12 mouse cellular contexts compared by ENCODE assay signal in genomic region chr12:76264325-76264965, GRCm38 (mm10). TPM values are rescaled to one million over a fixed set of nuclear protein-coding genes. Genes with fewer than 3 reads are reported as not detected.
DNase-seq lines count a peak whose midpoint lies in the region; ATAC-seq and TF ChIP-seq lines count a peak whose summit lies in the region.
"Had no signal": no experiment of that assay in that cellular context is flagged by ENCODE, and none has a peak within 500 bp of the region (broad histone marks: within the 10 kb centered on the region; RNA-seq: fewer than 3 reads in every experiment).

No protein-coding gene starts in this region.

- TF ChIP-seq POLR2A in cerebellum, adult 2 months (IDR thresholded peaks at IDR 0.05; ENCODE audit: borderline replicate concordance, insufficient read depth, low read length) = no peak

- no peaks in the 10 kb centered on the region for H3K27me3 ChIP-seq in midbrain, embryonic 11.5 days (ENCODE audit: control insufficient read depth, insufficient read depth, low read length)
- no peaks in the 10 kb centered on the region for H3K27me3 ChIP-seq in midbrain, embryonic 10.5 days (ENCODE audit: low read depth, poor library complexity, severe bottlenecking)
- H3K27me3 ChIP-seq in cerebellum, adult 2 months (ENCODE audit: control insufficient read depth, insufficient read depth, low read length) = no peaks in the 10 kb centered on the region
- H3K27me3 ChIP-seq: embryonic facial prominence, embryonic 15.5 days had no signal

- ATAC-seq in midbrain, embryonic 11.5 days (ENCODE audit: low FRiP score) = no peak
- ATAC-seq in megakaryocyte, adult 5-6 weeks (ENCODE audit: poor library complexity, severe bottlenecking) = peak; percentile 56

- WGBS in midbrain, embryonic 11.5 days = 93% methylated on average over 9 of the region's 9 CpGs
- WGBS in midbrain, embryonic 10.5 days = 91% methylated on average over 9 of the region's 9 CpGs
- 18% methylated on average over 9 of the region's 9 CpGs for WGBS in cerebellum, adult 2 months

- no peak overlapping the region for H3K9ac ChIP-seq in midbrain, embryonic 11.5 days (ENCODE audit: low read length)
- H3K9ac ChIP-seq: embryonic facial prominence, embryonic 15.5 days; lung, embryonic 14.5 days had no signal

- no peaks in the 10 kb centered on the region for H3K9me3 ChIP-seq in midbrain, embryonic 11.5 days (ENCODE audit: control insufficient read depth, low read length)
- H3K9me3 ChIP-seq in midbrain, embryonic 10.5 days (replicated peaks) = no peaks in the 10 kb centered on the region
- H3K9me3 ChIP-seq: embryonic facial prominence, embryonic 15.5 days had no signal

- no peak overlapping the region for H3K27ac ChIP-seq in midbrain, embryonic 11.5 days (ENCODE audit: low read depth, low read length)
- no peak overlapping the region for H3K27ac ChIP-seq in midbrain, embryonic 10.5 days (replicated peaks)
- H3K27ac ChIP-seq in cerebellum, adult 2 months (ENCODE audit: insufficient read depth, low read length) = peak overlapping the region; percentile 80
- H3K27ac ChIP-seq: embryonic facial prominence, embryonic 15.5 days had no signal

- H3K36me3 ChIP-seq in midbrain, embryonic 11.5 days (ENCODE audit: control insufficient read depth, insufficient read depth, low read length) = no peaks in the 10 kb centered on the region
- H3K36me3 ChIP-seq in midbrain, embryonic 10.5 days = peaks cover 19% of the 10 kb centered on the region

- no peak for TF ChIP-seq CTCF in cerebellum, adult 2 months (IDR thresholded peaks at IDR 0.05; ENCODE audit: borderline replicate concordance, insufficient read depth, low read depth, low read length)

- DNase-seq in midbrain, embryonic 11.5 days (ENCODE audit: low spot score, missing footprints) = peak; percentile 54
- no peak for DNase-seq in midbrain, embryonic 10.5 days (ENCODE audit: low spot score)
- peak; percentile 62 to 74 for DNase-seq in cerebellum, adult 2 months
- peak; percentile 53 for DNase-seq in gastrocnemius, postnatal 25 days
- no peak for DNase-seq in kidney, adult 18-20 months
- no peak for DNase-seq in spleen, postnatal 4 days (ENCODE audit: low spot score in 2 of 2)
- no peak for DNase-seq in spleen, postnatal 10 days (ENCODE audit: low spot score in 2 of 2)
- DNase-seq: lung, embryonic 14.5 days had no signal

- no peak overlapping the region for H3K4me3 ChIP-seq in midbrain, embryonic 11.5 days (ENCODE audit: low read depth, low read length)
- H3K4me3 ChIP-seq in midbrain, embryonic 10.5 days = no peak overlapping the region
- no peak overlapping the region for H3K4me3 ChIP-seq in cerebellum, adult 2 months (replicated peaks; ENCODE audit: insufficient read depth, low read depth, low read length)
- H3K4me3 ChIP-seq: embryonic facial prominence, embryonic 15.5 days had no signal

- H3K4me1 ChIP-seq in midbrain, embryonic 11.5 days (ENCODE audit: control insufficient read depth, insufficient read depth, low read length) = no peaks in the 10 kb centered on the region
- 0 out of 2 replicates have a peak, but pooled peaks cover 7% of the 10 kb centered on the region for H3K4me1 ChIP-seq in midbrain, embryonic 10.5 days
- H3K4me1 ChIP-seq in cerebellum, adult 2 months (ENCODE audit: control insufficient read depth, insufficient read depth, low read length) = peaks cover 21% of the 10 kb centered on the region
- H3K4me1 ChIP-seq: embryonic facial prominence, embryonic 15.5 days had no signal

- H3K4me2 ChIP-seq in midbrain, embryonic 11.5 days = no peak overlapping the region
- H3K4me2 ChIP-seq: embryonic facial prominence, embryonic 15.5 days; lung, embryonic 14.5 days had no signal

RNA-seq across cellular contexts. Expression of gene Mthfd1, which starts 9.3 kb away (rescaled TPM):
- 62.9 and 63.9 TPM in 2 replicates for polyA plus RNA-seq in midbrain, embryonic 11.5 days (2014; fragmentation: Nextera tagmentation; extraction: Ambion mirVana)
- polyA plus RNA-seq in midbrain, embryonic 10.5 days (2016; fragmentation: Nextera tagmentation; extraction: Ambion mirVana) = 82.4 and 91.8 TPM in 2 replicates
- polyA plus RNA-seq in cerebellum, adult 2 months (2012; rRNA removed) = 44.4 and 52.6 TPM in 2 replicates
- 10 to 100 TPM; 28.0 to 30.2 TPM for total RNA-seq in gastrocnemius, postnatal 25 days (2021)
- total RNA-seq in megakaryocyte, adult 5-6 weeks (2015) = 18.4 and 22.9 TPM in 2 replicates
- 32.6 and 33.4 TPM in 2 replicates for total RNA-seq in megakaryocyte, adult 5-6 weeks (2017)

RNA-seq across cellular contexts. Expression of gene Tex21, which starts 17.9 kb away (rescaled TPM):
- not detected in 2 replicates for polyA plus RNA-seq in midbrain, embryonic 11.5 days (2014; fragmentation: Nextera tagmentation; extraction: Ambion mirVana)
- not detected in 2 replicates for polyA plus RNA-seq in midbrain, embryonic 10.5 days (2016; fragmentation: Nextera tagmentation; extraction: Ambion mirVana)
- not detected in 2 replicates for polyA plus RNA-seq in cerebellum, adult 2 months (2012; rRNA removed)
- not detected for total RNA-seq in gastrocnemius, postnatal 25 days (2021)
- total RNA-seq in megakaryocyte, adult 5-6 weeks (2015) = not detected in 2 replicates
- total RNA-seq in megakaryocyte, adult 5-6 weeks (2017) = not detected in 2 replicates
- polyA plus RNA-seq: embryonic facial prominence, embryonic 15.5 days; intestine, embryonic 14.5 days; lung, embryonic 14.5 days; small intestine, adult 2 months had no signal

Comparison
In these comparisons a context has a peak if more than half of its experiments do, and no peak if none do; other contexts are left out.
1. DNase-seq: peak in midbrain, embryonic 11.5 days (single experiment), cerebellum, adult 2 months (2 of 2) and gastrocnemius, postnatal 25 days (single experiment); none in midbrain, embryonic 10.5 days (single experiment), kidney, adult 18-20 months (single experiment), spleen, postnatal 4 days (0 of 2) and spleen, postnatal 10 days (0 of 2).